Mouse (Mus musculus) frontal cortex, postnatal 25 days (tissue): ENCODE data around the gene Rap1b.

ENCODE experiments used
- DNase-seq, 2 experiments: peaks; one replicate each; pipeline ENCODE4 v3.0.0; 2022; ENCODE audit warnings: low spot score in 2 of 2

Gene Rap1b

GRCm38 (mm10) chr10:117771131-117771510, 74.7 kb downstream of the Rap1b start:
- no peak for DNase-seq

GRCm38 (mm10) chr10:117770286-117771130, 75.3 kb downstream of the Rap1b start:
- no peak for DNase-seq

GRCm38 (mm10) chr10:117769541-117770285, 76.1 kb downstream of the Rap1b start:
- DNase-seq: no peak

- no peak for DNase-seq
Measured at GRCm38 (mm10) chr10:117768141-117768440, 77.7 kb downstream of the Rap1b start.

- DNase-seq: no peak
Measured at GRCm38 (mm10) chr10:117767286-117768140, 78.3 kb downstream of the Rap1b start.

- no peak for DNase-seq
Measured at GRCm38 (mm10) chr10:117766896-117767160, 79.0 kb downstream of the Rap1b start.

- DNase-seq: no peak
Measured at GRCm38 (mm10) chr10:117766111-117766895, 79.5 kb downstream of the Rap1b start.

GRCm38 (mm10) chr10:117765116-117765894, 80.5 kb downstream of the Rap1b start:
- DNase-seq: no peak

GRCm38 (mm10) chr10:117764598-117764997, 81.2 kb downstream of the Rap1b start:
- DNase-seq: no peak
